Mouse (Mus musculus) heart, adult 2 months (tissue): ENCODE measurements around the gene Ddias.

Experiments used
- CTCF ChIP-seq: fragments of 200-600 bp; IDR thresholded peaks from 2 replicates; pipeline ENCODE4 v1.8.1; 2022; ENCODE audit warnings: antibody characterized with exemption, mild to moderate bottlenecking, moderate library complexity
- POLR2A ChIP-seq: fragments of 200-500 bp; IDR thresholded peaks from 2 replicates; pipeline ENCODE4 v1.6.1; 2011; ENCODE audit warnings: mild to moderate bottlenecking, low read depth, low read length, control low read depth; ENCODE audit not compliant: insufficient read depth

GRCm38 (mm10) chr7:92896036-92896435, 22.0 kb upstream of the Ddias start:
- TF ChIP-seq CTCF = no peak
- TF ChIP-seq POLR2A = no peak
